Mouse (Mus musculus): ENCODE measurements around the gene Gm21775. TPM values are rescaled to one million over a fixed set of nuclear protein-coding genes. Genes with fewer than 3 reads are reported as not detected.
"Not testable (repeated sequence)": the region's sequence is repeated elsewhere in the genome, so short reads cannot be mapped to it uniquely, and the experiment has no call there.

The Gm21775 gene
- polyA plus RNA-seq (2012; rRNA removed) = not detected in 2 replicates

GRCm38 (mm10) chrY:10553153-10553552, at the start of gene Gm21775:
Gm21775 (plus strand) TSS chrY:10553453.
- 69% methylated on average over 5 of the region's 5 CpGs for WGBS
- H3K4me3 ChIP-seq (ENCODE audit: insufficient read depth, low read depth, low read length); H3K36me3 ChIP-seq (ENCODE audit: control insufficient read depth, insufficient read depth, low read length); H3K27ac ChIP-seq (ENCODE audit: insufficient read depth, low read depth, low read length); H3K4me1 ChIP-seq (ENCODE audit: control insufficient read depth, insufficient read depth, low read length); DNase-seq; H3K27me3 ChIP-seq (replicated peaks; ENCODE audit: control insufficient read depth, insufficient read depth, low read length): not testable (repeated sequence)

DNA sequence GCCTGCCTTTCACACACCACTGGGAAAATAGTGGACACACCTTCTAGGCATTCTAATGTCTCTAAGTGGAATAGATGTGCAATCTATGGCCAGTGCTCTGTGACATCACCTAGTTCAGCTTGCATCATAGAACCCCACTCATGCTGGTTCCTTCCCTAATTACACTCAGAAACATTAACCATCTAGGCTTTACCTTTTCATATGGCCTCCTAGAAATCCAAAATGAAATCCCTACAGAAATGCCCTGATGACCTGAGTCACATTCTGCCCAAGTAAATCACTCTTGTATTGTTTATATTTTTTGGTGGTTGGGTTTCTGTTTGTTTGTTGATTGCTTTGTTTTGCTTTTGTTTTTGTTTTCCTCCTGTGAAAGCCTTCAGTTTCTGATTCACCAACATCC, 17.3 kb upstream of the Gm21775 start, which contains the start of gene Gm20737:
Gm20737 (minus strand) TSS at position 101 of the 400 bp plus-strand sequence.
- H3K4me1 ChIP-seq (ENCODE audit: control insufficient read depth, insufficient read depth, low read length); DNase-seq; H3K27me3 ChIP-seq (replicated peaks; ENCODE audit: control insufficient read depth, insufficient read depth, low read length); H3K27ac ChIP-seq (ENCODE audit: insufficient read depth, low read depth, low read length); H3K36me3 ChIP-seq (ENCODE audit: control insufficient read depth, insufficient read depth, low read length); H3K4me3 ChIP-seq (ENCODE audit: insufficient read depth, low read depth, low read length): not testable (repeated sequence)

Other genes starting within 250 kb of the Gm21775 start
- gene Gm20834, start 228.9 kb upstream of the Gm21775 start, polyA plus RNA-seq (2012; rRNA removed) = not detected in 2 replicates
- gene Gm28510, start 140.7 kb upstream of the Gm21775 start, polyA plus RNA-seq (2012; rRNA removed) = not detected in 2 replicates
- gene Gm20737, start 17.4 kb upstream of the Gm21775 start, polyA plus RNA-seq (2012; rRNA removed) = not detected in 2 replicates
- not detected in 2 replicates for gene Gm21900, start 62.9 kb downstream of the Gm21775 start, polyA plus RNA-seq (2012; rRNA removed)
- not detected in 2 replicates for gene Gm20777, start 199.0 kb downstream of the Gm21775 start, polyA plus RNA-seq (2012; rRNA removed)